Mouse (Mus musculus): Measurements from ENCODE around the gene Lats1. TPM values are rescaled to one million over a fixed set of nuclear protein-coding genes. Genes with fewer than 3 reads are reported as not detected.
"Not testable (repeated sequence)": the region's sequence is repeated elsewhere in the genome, so short reads cannot be mapped to it uniquely, and the experiment has no call there.

The Lats1 gene
- polyA plus RNA-seq, 1 experiment from 2014 or later = 15.1 TPM

DNA sequence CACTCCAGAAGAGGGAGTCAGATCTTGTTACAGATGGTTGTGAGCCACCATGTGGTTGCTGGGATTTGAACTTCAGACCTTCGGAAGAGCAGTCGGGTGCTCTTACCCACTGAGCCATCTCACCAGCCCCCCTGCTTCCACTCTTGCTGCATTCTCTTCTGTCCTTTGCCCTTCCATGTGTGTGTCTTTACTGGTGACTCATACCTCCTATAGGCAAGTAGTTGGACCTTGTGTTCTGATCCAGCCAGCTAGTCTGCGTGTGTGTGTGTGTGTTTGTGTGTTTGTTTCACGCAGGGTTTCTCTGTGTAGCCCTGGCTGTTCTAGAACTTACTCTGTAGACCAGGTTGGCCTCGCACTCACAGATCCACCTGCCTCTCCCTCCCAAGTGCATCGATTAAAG is 64.5 kb downstream of the Lats1 start:
- not testable (repeated sequence) for H3K4me2 ChIP-seq (ENCODE audit: low read depth, low read length, severe bottlenecking); DNase-seq (ENCODE audit: low spot score); H3K9ac ChIP-seq (ENCODE audit: low read length); H3K27me3 ChIP-seq (ENCODE audit: control insufficient read depth, insufficient read depth, low read length); H3K36me3 ChIP-seq (ENCODE audit: control insufficient read depth, insufficient read depth, low read length); H3K4me3 ChIP-seq (ENCODE audit: low read depth, low read length); H3K27ac ChIP-seq (ENCODE audit: low read depth, low read length); H3K4me1 ChIP-seq (replicated peaks; ENCODE audit: control insufficient read depth, insufficient read depth, low read length); ATAC-seq (replicated peaks; ENCODE audit: low FRiP score); H3K9me3 ChIP-seq (ENCODE audit: control insufficient read depth, low read length)
- WGBS = 92% methylated on average over 6 of the region's 6 CpGs

DNA sequence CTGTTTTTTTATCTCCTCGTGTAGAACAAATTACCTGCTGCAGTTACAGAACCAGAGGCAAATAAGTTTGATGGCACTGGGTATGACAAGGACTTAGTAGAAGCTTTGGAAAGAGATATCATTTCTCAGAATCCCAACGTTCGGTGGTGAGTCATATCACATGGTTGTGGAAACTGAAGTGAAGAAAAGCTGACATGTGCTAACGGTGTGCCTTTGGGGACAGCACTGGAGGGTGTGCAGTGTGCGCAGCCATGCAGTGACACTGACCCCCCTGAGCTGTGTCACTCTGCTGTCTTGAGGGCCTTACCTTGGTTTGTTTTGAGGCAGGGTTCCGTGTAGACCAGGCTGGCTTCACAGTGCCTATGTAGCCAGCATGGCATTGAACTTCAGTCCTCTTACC is 67.7 kb downstream of the Lats1 start:
- H3K4me1 ChIP-seq (replicated peaks; ENCODE audit: control insufficient read depth, insufficient read depth, low read length) = no peaks in the 10 kb centered on the region
- no peak overlapping the region for H3K9ac ChIP-seq (ENCODE audit: low read length)
- DNase-seq (ENCODE audit: low spot score) (no peak), ATAC-seq (replicated peaks; ENCODE audit: low FRiP score) (no peak)
- no peaks in the 10 kb centered on the region for H3K9me3 ChIP-seq (ENCODE audit: control insufficient read depth, low read length)
- H3K27ac ChIP-seq (ENCODE audit: low read depth, low read length) = no peak overlapping the region
- H3K4me3 ChIP-seq (ENCODE audit: low read depth, low read length) = no peak overlapping the region
- no peaks in the 10 kb centered on the region; the same call in 1 of the 2 replicates for H3K36me3 ChIP-seq (ENCODE audit: control insufficient read depth, insufficient read depth, low read length)
- H3K27me3 ChIP-seq (ENCODE audit: control insufficient read depth, insufficient read depth, low read length) = no peaks in the 10 kb centered on the region
- 94% methylated on average over 6 of the region's 6 CpGs for WGBS
- no peak overlapping the region for H3K4me2 ChIP-seq (ENCODE audit: low read depth, low read length, severe bottlenecking)

DNA sequence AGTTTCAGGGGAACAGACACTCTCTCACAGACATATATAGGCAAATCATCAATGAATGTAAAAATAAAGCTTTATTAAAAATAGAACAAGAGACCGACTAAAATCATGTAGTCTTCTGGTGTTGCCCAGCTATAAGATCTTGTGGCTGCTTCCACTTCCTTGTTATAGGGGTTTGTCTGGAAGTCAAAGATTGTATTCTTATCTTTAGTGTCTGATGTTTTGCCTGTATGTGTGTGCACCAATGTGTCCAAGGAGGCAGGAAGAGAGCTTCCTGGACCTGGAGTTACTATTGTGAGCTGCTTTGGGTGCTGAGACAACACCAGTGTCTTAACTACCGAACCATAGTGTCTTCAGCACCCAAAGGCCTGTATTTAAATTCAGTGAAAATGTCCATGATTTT is 76.5 kb downstream of the Lats1 start:
- Histone ChIP-seq H3K4me2 (ENCODE audit: low read depth, low read length, severe bottlenecking) (no peak overlapping the region), H3K4me3 (ENCODE audit: low read depth, low read length) (no peak overlapping the region), H3K27me3 (ENCODE audit: control insufficient read depth, insufficient read depth, low read length) (no peaks in the 10 kb centered on the region), H3K36me3 (ENCODE audit: control insufficient read depth, insufficient read depth, low read length) (peaks cover 5% of the 10 kb centered on the region; the same call in 1 of the 2 replicates), H3K9ac (ENCODE audit: low read length) (no peak overlapping the region), H3K9me3 (ENCODE audit: control insufficient read depth, low read length) (no peaks in the 10 kb centered on the region), H3K4me1 (replicated peaks; ENCODE audit: control insufficient read depth, insufficient read depth, low read length) (no peaks in the 10 kb centered on the region), H3K27ac (ENCODE audit: low read depth, low read length) (no peak overlapping the region)
- DNase-seq (ENCODE audit: low spot score) = no peak
- ATAC-seq (replicated peaks; ENCODE audit: low FRiP score) = no peak
- WGBS = 95% methylated on average over 2 of the region's 2 CpGs

Other genes with a start within 250 kb of the Lats1 start
- 1.1 and 2.3 TPM in 2 replicates for gene Ulbp1, start 207.6 kb upstream of the Lats1 start, polyA plus RNA-seq (2014; fragmentation: Nextera tagmentation; extraction: Ambion mirVana)
- gene Lrp11, start 91.4 kb upstream of the Lats1 start, polyA plus RNA-seq (2014; fragmentation: Nextera tagmentation; extraction: Ambion mirVana) = 14.7 and 18.5 TPM in 2 replicates
- gene Nup43, start 13.7 kb upstream of the Lats1 start, polyA plus RNA-seq (2014; fragmentation: Nextera tagmentation; extraction: Ambion mirVana) = 66.6 and 73.4 TPM in 2 replicates
- gene Pcmt1, start 78 bp upstream of the Lats1 start, polyA plus RNA-seq (2014; fragmentation: Nextera tagmentation; extraction: Ambion mirVana) = 140 and 141 TPM in 2 replicates
- 71.5 and 73.2 TPM in 2 replicates for gene Katna1, start 44.8 kb downstream of the Lats1 start, polyA plus RNA-seq (2014; fragmentation: Nextera tagmentation; extraction: Ambion mirVana)
- gene Ginm1, start 111.6 kb downstream of the Lats1 start, polyA plus RNA-seq (2014; fragmentation: Nextera tagmentation; extraction: Ambion mirVana) = 51.5 and 55.2 TPM in 2 replicates
- gene Ppil4, start 111.7 kb downstream of the Lats1 start, polyA plus RNA-seq (2014; fragmentation: Nextera tagmentation; extraction: Ambion mirVana) = 47.2 and 49.6 TPM in 2 replicates
- gene Zc3h12d, start 151.3 kb downstream of the Lats1 start, polyA plus RNA-seq (2014; fragmentation: Nextera tagmentation; extraction: Ambion mirVana) = 0.04 TPM in 1 of 2 replicates, not detected in the other